Mouse (Mus musculus): ENCODE measurements around the gene Srgn.

Gene Srgn

GRCm38 (mm10) chr10:62527351-62527750 lies at the start of gene Srgn:
Gene Srgn, minus strand, starts transcription at chr10:62527451.
- DNase-seq (ENCODE audit: low spot score) = no peak

GRCm38 (mm10) chr10:62575001-62575400 lies 47.8 kb upstream of the Srgn start:
- DNase-seq (ENCODE audit: low spot score) = no peak

- DNase-seq (ENCODE audit: low spot score) = no peak
Measured at GRCm38 (mm10) chr10:62570126-62570871, 43.0 kb upstream of the Srgn start.

GRCm38 (mm10) chr10:62568861-62569260 lies 41.6 kb upstream of the Srgn start:
- no peak for DNase-seq (ENCODE audit: low spot score)

- peak; percentile 33 for DNase-seq (ENCODE audit: low spot score)
Measured at GRCm38 (mm10) chr10:62557736-62558135, 30.5 kb upstream of the Srgn start.

GRCm38 (mm10) chr10:62556558-62556901 lies 29.3 kb upstream of the Srgn start:
- no peak for DNase-seq (ENCODE audit: low spot score)

- DNase-seq (ENCODE audit: low spot score) = no peak
Measured at GRCm38 (mm10) chr10:62555705-62556557, 28.7 kb upstream of the Srgn start.

GRCm38 (mm10) chr10:62553611-62554091 lies 26.4 kb upstream of the Srgn start:
- DNase-seq (ENCODE audit: low spot score) = peak; percentile 64

GRCm38 (mm10) chr10:62550787-62551300 lies 23.6 kb upstream of the Srgn start:
- no peak for DNase-seq (ENCODE audit: low spot score)

GRCm38 (mm10) chr10:62549523-62550166 lies 22.4 kb upstream of the Srgn start:
- peak; percentile 71 for DNase-seq (ENCODE audit: low spot score)

GRCm38 (mm10) chr10:62546441-62546840 lies 19.2 kb upstream of the Srgn start:
- no peak for DNase-seq (ENCODE audit: low spot score)

GRCm38 (mm10) chr10:62545759-62546158 lies 18.5 kb upstream of the Srgn start:
- DNase-seq (ENCODE audit: low spot score) = no peak

- peak; percentile 26 for DNase-seq (ENCODE audit: low spot score)
Measured at GRCm38 (mm10) chr10:62544316-62544715, 17.1 kb upstream of the Srgn start.

GRCm38 (mm10) chr10:62543399-62543808 lies 16.2 kb upstream of the Srgn start:
- peak; percentile 83 for DNase-seq (ENCODE audit: low spot score)

GRCm38 (mm10) chr10:62542928-62543327 lies 15.7 kb upstream of the Srgn start:
- no peak for DNase-seq (ENCODE audit: low spot score)

GRCm38 (mm10) chr10:62542507-62542906 lies 15.3 kb upstream of the Srgn start:
- no peak for DNase-seq (ENCODE audit: low spot score)

- DNase-seq (ENCODE audit: low spot score) = no peak
Measured at GRCm38 (mm10) chr10:62541499-62541898, 14.2 kb upstream of the Srgn start.

GRCm38 (mm10) chr10:62540800-62541199 lies 13.5 kb upstream of the Srgn start:
- DNase-seq (ENCODE audit: low spot score) = no peak

GRCm38 (mm10) chr10:62534509-62534908 lies 7.3 kb upstream of the Srgn start:
- no peak for DNase-seq (ENCODE audit: low spot score)

- no peak for DNase-seq (ENCODE audit: low spot score)
Measured at GRCm38 (mm10) chr10:62532832-62533231, 5.6 kb upstream of the Srgn start.

GRCm38 (mm10) chr10:62530183-62530582 lies 2.9 kb upstream of the Srgn start:
- DNase-seq (ENCODE audit: low spot score) = no peak

GRCm38 (mm10) chr10:62522346-62522950 lies 4.8 kb downstream of the Srgn start:
- DNase-seq (ENCODE audit: low spot score) = no peak

Data from T-cell, adult 2 months (primary cell).